Mouse (Mus musculus): ENCODE data around the gene Fam71e1.

DNA sequence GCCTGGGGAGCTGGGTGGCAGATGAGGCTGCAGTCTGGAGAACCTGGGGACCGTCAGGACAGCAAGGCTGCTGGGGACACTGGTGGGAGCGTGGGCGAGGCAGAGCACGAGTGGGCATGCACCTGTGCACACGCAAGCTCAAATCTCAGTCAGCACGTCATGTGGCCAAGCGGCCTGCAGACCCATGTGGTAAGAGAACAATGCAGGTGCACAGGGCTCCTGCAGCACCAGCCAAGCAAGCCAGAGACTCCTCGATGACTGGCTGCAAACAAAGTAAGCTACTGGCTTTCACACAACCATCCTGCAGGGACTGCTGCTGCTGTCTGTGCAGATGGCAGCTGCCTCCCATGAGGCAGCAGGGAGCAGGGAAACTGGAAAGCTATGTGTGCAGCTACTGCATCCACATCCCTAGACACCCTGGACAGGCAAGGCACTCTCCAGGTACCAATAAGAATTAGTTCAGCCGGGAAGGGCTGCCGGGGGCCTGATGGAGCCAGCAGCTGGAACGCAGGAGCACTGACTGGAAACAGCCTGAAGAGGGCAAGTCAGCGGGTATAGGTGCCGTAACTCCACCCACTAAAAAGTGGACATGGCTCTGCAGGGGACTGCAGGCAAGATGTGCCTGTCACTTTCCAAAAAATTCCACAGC, 9.3 kb upstream of the Fam71e1 start:
- TF ChIP-seq USF2 (IDR thresholded peaks at IDR 0.05; ENCODE audit: borderline replicate concordance in 1 of 2, insufficient read depth in 1 of 2, low read depth in 1 of 2, low read length in 2 of 2) (no peak), EP300 (IDR thresholded peaks at IDR 0.05; ENCODE audit: low read depth in 1 of 2, low read length in 2 of 2) (no peak), CTCF (IDR thresholded peaks at IDR 0.05 in 2 of 3, conservative IDR thresholded peaks at IDR 0.05 in 1 of 3; ENCODE audit: control insufficient read depth in 1 of 3, insufficient read depth in 1 of 3, low read depth in 2 of 3, low read length in 3 of 3, poor library complexity in 1 of 3, severe bottlenecking in 1 of 3) (no peak)
